Mouse (Mus musculus): ENCODE data around the gene Bcl11a. TPM values are rescaled to one million over a fixed set of nuclear protein-coding genes. Genes with fewer than 3 reads are reported as not detected.

Bcl11a gene
- polyA plus RNA-seq, 1 experiment, result 1.3 TPM

GRCm38 (mm10) chr11:24079392-24080391, 1.8 kb downstream of the Bcl11a start:
- peak; percentile 35 for DNase-seq (ENCODE audit: low spot score)

- DNase-seq (ENCODE audit: low spot score), result no peak
These were observed 2.7 kb downstream of the Bcl11a start for GRCm38 (mm10) chr11:24080541-24080940.

- no peak for DNase-seq (ENCODE audit: low spot score)
These were observed 3.3 kb downstream of the Bcl11a start for GRCm38 (mm10) chr11:24081016-24081686.

GRCm38 (mm10) chr11:24081687-24082384, 4.0 kb downstream of the Bcl11a start:
- DNase-seq (ENCODE audit: low spot score), result no peak

- no peak for DNase-seq (ENCODE audit: low spot score)
These were observed 4.7 kb downstream of the Bcl11a start for GRCm38 (mm10) chr11:24082385-24083075.

- no peak for DNase-seq (ENCODE audit: low spot score)
These were observed 5.2 kb downstream of the Bcl11a start for GRCm38 (mm10) chr11:24083076-24083405.

- DNase-seq (ENCODE audit: low spot score), result no peak
These were observed 5.6 kb downstream of the Bcl11a start for GRCm38 (mm10) chr11:24083423-24083822.

GRCm38 (mm10) chr11:24084077-24084476, 6.2 kb downstream of the Bcl11a start:
- no peak for DNase-seq (ENCODE audit: low spot score)

GRCm38 (mm10) chr11:24084590-24084989, 6.7 kb downstream of the Bcl11a start:
- DNase-seq (ENCODE audit: low spot score), result no peak

- DNase-seq (ENCODE audit: low spot score), result no peak
These were observed 8.1 kb downstream of the Bcl11a start for GRCm38 (mm10) chr11:24085986-24086385.

GRCm38 (mm10) chr11:24087069-24087468, 9.2 kb downstream of the Bcl11a start:
- no peak for DNase-seq (ENCODE audit: low spot score)

- no peak for DNase-seq (ENCODE audit: low spot score)
These were observed 12.6 kb downstream of the Bcl11a start for GRCm38 (mm10) chr11:24090443-24090842.

GRCm38 (mm10) chr11:24091393-24092080, 13.7 kb downstream of the Bcl11a start:
- DNase-seq (ENCODE audit: low spot score), result no peak

- DNase-seq (ENCODE audit: low spot score), result no peak
These were observed 14.8 kb downstream of the Bcl11a start for GRCm38 (mm10) chr11:24092618-24093017.

GRCm38 (mm10) chr11:24094086-24094487, 16.2 kb downstream of the Bcl11a start:
- no peak for DNase-seq (ENCODE audit: low spot score)

- no peak for DNase-seq (ENCODE audit: low spot score)
These were observed 17.4 kb downstream of the Bcl11a start for GRCm38 (mm10) chr11:24095236-24095635.

- no peak for DNase-seq (ENCODE audit: low spot score)
These were observed 17.9 kb downstream of the Bcl11a start for GRCm38 (mm10) chr11:24095656-24096353.

- no peak for DNase-seq (ENCODE audit: low spot score)
These were observed 18.6 kb downstream of the Bcl11a start for GRCm38 (mm10) chr11:24096483-24096882.

- DNase-seq (ENCODE audit: low spot score), result no peak
These were observed 19.2 kb downstream of the Bcl11a start for GRCm38 (mm10) chr11:24097026-24097425.

GRCm38 (mm10) chr11:24098069-24098468, 20.2 kb downstream of the Bcl11a start:
- DNase-seq (ENCODE audit: low spot score), result no peak

Data from urinary bladder, adult 2 months (tissue).